Mouse (Mus musculus) neutrophil, adult 65 days (primary cell): ENCODE data around the gene Olfr844. TPM values are rescaled to one million over a fixed set of nuclear protein-coding genes. Genes with fewer than 3 reads are reported as not detected.

Experiments
- total RNA-seq: library from RNA; stranded (reverse); gene quantifications from 2 replicates; pipeline ENCODE4 v1.2.4, GENCODE M21; 2023

Olfr844 gene
- not detected in 2 replicates for total RNA-seq

GRCm38 (mm10) chr9:19316047-19316446 lies at the start of gene Olfr844:
Olfr844 (plus strand) TSS chr9:19316347.

GRCm38 (mm10) chr9:19336157-19336556 lies 20.0 kb downstream of the Olfr844 start, which contains the start of gene Olfr845:
Olfr845 (plus strand) TSS chr9:19336457.

DNA sequence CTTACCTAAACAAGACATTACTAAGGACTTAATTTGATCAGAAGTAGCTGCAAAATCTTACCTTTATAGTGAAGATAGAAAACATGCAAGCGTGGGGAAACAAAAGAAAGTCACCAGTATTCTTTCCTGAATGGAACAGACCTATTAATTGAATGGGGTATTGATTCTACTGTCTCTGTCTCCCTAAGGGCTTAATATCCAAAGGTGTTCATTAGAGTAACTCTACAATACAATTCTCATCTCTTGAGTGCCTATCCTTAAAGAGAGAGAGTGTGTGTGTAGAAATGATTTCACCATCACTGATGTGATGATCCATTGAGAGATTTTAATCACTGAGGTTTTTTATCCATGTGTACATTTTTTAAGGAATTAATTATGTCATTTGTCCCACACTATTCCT lies 47.8 kb downstream of the Olfr844 start, which contains the start of gene Olfr846:
Olfr846 (minus strand) TSS at position 101 of the 400 bp plus-strand sequence.

Other genes starting within 250 kb of the Olfr844 start
- not detected in 2 replicates for gene Olfr836, start 196.0 kb upstream of the Olfr844 start, total RNA-seq
- gene Olfr837, start 180.0 kb upstream of the Olfr844 start, total RNA-seq, result not detected in 2 replicates
- gene Olfr839-ps1, start 139.0 kb upstream of the Olfr844 start, total RNA-seq, result not detected in 2 replicates
- not detected in 2 replicates for gene Olfr843, start 64.4 kb upstream of the Olfr844 start, total RNA-seq
- gene Olfr845, start 20.1 kb downstream of the Olfr844 start, total RNA-seq, result not detected in 2 replicates
- gene Olfr846, start 47.7 kb downstream of the Olfr844 start, total RNA-seq, result not detected in 2 replicates
- not detected in 2 replicates for gene Olfr847, start 62.3 kb downstream of the Olfr844 start, total RNA-seq
- not detected in 2 replicates for gene Olfr849, start 123.9 kb downstream of the Olfr844 start, total RNA-seq
- gene Olfr850, start 161.9 kb downstream of the Olfr844 start, total RNA-seq, result not detected in 2 replicates
- gene Olfr851, start 176.9 kb downstream of the Olfr844 start, total RNA-seq, result not detected in 2 replicates
- gene Olfr853, start 224.7 kb downstream of the Olfr844 start, total RNA-seq, result not detected in 2 replicates